Mouse (Mus musculus): ENCODE results near the gene Gm11060. TPM values are rescaled to one million over a fixed set of nuclear protein-coding genes. Genes with fewer than 3 reads are reported as not detected.

Gene Gm11060
- polyA plus RNA-seq, 1 experiment from 2014 or later, result not detected

DNA sequence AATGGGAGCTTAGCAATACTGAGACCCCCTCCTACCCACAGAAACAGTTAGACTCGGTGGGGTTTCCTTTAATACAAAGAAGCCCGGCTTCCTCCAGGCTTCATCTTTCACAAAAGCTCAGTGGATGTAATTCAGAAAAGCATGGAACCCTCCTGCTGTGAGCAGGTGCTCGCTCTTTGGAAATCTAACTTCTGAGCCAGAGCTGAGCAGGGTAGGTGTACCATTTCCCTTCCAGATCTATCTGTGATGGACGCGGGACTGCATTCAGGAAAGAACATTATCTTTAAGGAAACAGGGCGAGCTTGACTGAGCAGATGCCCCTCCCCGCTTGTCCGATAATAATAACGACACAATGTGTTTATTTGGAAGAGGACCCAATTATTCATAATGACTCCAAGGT is 22.3 kb downstream of the Gm11060 start:
- Histone ChIP-seq H3K4me3 (ENCODE audit: low read depth, low read length) (no peak overlapping the region), H3K36me3 (ENCODE audit: insufficient read depth) (no peaks in the 10 kb centered on the region), H3K27me3 (ENCODE audit: insufficient read depth, low read length) (peaks cover 38% of the 10 kb centered on the region), H3K27ac (ENCODE audit: low read depth) (no peak overlapping the region), H3K4me1 (ENCODE audit: insufficient read depth) (no peaks in the 10 kb centered on the region), H3K9ac (no peak overlapping the region), H3K9me3 (ENCODE audit: low read depth, low read length) (no peaks in the 10 kb centered on the region), H3K4me2 (no peak overlapping the region)
- no peak for TF ChIP-seq CTCF (IDR thresholded peaks at IDR 0.05; ENCODE audit: low read depth)
- DNase-seq (no peak), ATAC-seq (ENCODE audit: insufficient read depth) (no peak)
- 35% methylated on average over 9 of the region's 9 CpGs for WGBS

DNA sequence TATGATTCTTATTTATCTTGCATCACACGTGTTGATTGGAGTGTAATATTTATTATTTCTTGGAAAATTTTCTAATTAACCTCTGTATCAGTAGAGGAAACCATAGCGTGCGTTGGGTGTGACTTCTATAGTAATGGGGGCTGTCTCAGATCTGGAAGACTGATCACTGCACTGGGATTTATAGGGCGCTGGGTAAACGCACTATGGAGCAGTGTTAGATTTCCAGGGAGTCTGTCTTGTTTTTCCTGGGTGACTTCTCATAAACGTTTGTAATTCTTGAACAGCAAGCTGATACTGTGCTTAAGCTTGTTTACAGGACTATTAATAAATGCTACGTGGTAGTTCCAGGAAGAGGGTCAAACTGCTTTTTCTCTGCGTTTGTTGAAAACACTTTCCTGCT is 25.9 kb downstream of the Gm11060 start:
- DNase-seq, result no peak

DNA sequence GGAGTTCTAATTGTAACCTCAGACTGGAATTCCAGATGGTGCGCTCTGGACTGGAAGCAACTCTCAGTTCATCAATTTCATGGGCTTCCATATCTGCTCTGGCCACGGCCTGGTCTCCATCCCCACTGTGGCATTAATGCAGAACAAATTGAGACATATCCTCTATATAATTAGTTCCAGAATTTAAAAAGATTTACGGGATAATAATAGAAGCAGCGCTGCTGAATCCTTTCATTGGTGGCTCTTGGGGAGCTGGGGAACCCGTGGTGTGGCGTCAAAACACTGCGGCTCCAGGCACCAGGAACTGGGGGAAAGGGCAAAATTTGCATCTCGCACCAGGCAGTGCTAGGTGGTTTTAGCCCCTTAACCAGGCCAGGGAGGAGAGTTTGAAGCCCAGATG is 30.4 kb downstream of the Gm11060 start:
- H3K4me2 ChIP-seq, result no peak overlapping the region
- H3K9ac ChIP-seq, result no peak overlapping the region

More for the DNA sequence above, 25.9 kb downstream of the Gm11060 start:
- H3K9me3 ChIP-seq (ENCODE audit: low read depth, low read length), result no peaks in the 10 kb centered on the region
- H3K27ac ChIP-seq (ENCODE audit: low read depth), result no peak overlapping the region
- H3K27me3 ChIP-seq (ENCODE audit: insufficient read depth, low read length), result peaks cover 64% of the 10 kb centered on the region
- H3K4me2 ChIP-seq, result no peak overlapping the region
- no peaks in the 10 kb centered on the region; the same call in 1 of the 2 replicates for H3K4me1 ChIP-seq (ENCODE audit: insufficient read depth)
- no peak overlapping the region for H3K4me3 ChIP-seq (ENCODE audit: low read depth, low read length)
- no peaks in the 10 kb centered on the region for H3K36me3 ChIP-seq (ENCODE audit: insufficient read depth)
- WGBS, result 40% methylated on average over 8 of the region's 8 CpGs
- no peak for TF ChIP-seq CTCF (IDR thresholded peaks at IDR 0.05; ENCODE audit: low read depth)
- H3K9ac ChIP-seq, result no peak overlapping the region
- no peak for ATAC-seq (ENCODE audit: insufficient read depth)

DNA sequence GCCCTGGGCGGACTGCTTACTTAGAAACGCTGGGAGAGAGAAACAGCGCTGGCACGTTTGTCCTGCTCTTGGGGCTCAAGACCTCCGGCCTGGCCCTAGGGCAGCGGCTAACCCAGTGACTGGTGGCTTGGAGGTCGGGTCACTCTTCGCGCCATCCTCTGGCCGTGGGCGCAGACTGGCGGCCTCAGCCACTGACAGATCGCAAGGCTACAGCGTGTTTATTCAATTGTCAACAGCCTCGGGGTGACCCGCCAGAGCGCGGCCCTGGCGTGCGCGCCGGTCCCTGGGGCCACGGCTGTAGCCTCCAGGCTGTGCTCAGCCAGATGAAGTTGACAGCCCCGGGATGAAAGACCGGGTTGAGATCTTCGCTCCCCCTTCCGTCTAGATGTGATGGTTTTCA is 31.1 kb downstream of the Gm11060 start:
- peak; percentile 44 for DNase-seq
- peak overlapping the region; percentile 20 for H3K4me3 ChIP-seq (ENCODE audit: low read depth, low read length)
- TF ChIP-seq CTCF (IDR thresholded peaks at IDR 0.05; ENCODE audit: low read depth), result no peak
- no peaks in the 10 kb centered on the region for H3K9me3 ChIP-seq (ENCODE audit: low read depth, low read length)
- no peaks in the 10 kb centered on the region for H3K36me3 ChIP-seq (ENCODE audit: insufficient read depth)
- no peak overlapping the region for H3K9ac ChIP-seq
- H3K27me3 ChIP-seq (ENCODE audit: insufficient read depth, low read length), result peaks cover 96% of the 10 kb centered on the region
- H3K27ac ChIP-seq (ENCODE audit: low read depth), result no peak overlapping the region
- no peaks in the 10 kb centered on the region; the same call in 1 of the 2 replicates for H3K4me1 ChIP-seq (ENCODE audit: insufficient read depth)
- no peak for ATAC-seq (ENCODE audit: insufficient read depth)
- H3K4me2 ChIP-seq, result peak overlapping the region; percentile 50
- WGBS, result under 1% methylated on average over 27 of the region's 27 CpGs

More for the DNA sequence above, 30.4 kb downstream of the Gm11060 start:
- no peak for ATAC-seq (ENCODE audit: insufficient read depth)
- no peak overlapping the region for H3K27ac ChIP-seq (ENCODE audit: low read depth)
- no peaks in the 10 kb centered on the region; the same call in 1 of the 2 replicates for H3K4me1 ChIP-seq (ENCODE audit: insufficient read depth)
- H3K4me3 ChIP-seq (ENCODE audit: low read depth, low read length), result no peak overlapping the region
- no peak for TF ChIP-seq CTCF (IDR thresholded peaks at IDR 0.05; ENCODE audit: low read depth)
- H3K9me3 ChIP-seq (ENCODE audit: low read depth, low read length), result no peaks in the 10 kb centered on the region
- WGBS, result 4% methylated on average over 8 of the region's 8 CpGs
- peaks cover 93% of the 10 kb centered on the region for H3K27me3 ChIP-seq (ENCODE audit: insufficient read depth, low read length)
- DNase-seq, result peak; percentile 24
- H3K36me3 ChIP-seq (ENCODE audit: insufficient read depth), result no peaks in the 10 kb centered on the region

DNA sequence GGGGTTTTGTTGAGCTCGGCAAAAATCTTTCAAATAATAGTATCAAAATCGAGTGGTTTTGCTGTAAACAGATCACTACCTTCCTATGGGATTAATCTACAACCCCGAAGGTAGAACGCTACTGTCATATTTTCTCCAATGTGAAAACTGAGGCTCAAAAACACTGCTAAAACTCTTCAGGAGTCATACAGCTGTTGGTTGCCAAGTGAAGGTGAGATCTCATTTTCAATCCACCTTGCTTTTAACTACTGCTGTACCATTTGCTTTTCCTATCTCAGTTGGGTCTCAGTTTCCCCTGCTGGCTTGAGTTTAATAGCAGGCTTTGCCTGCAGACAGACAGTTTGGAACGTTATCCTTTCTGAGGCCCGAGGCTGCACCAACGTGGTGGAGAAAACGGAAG is 31.6 kb downstream of the Gm11060 start:
- H3K4me2 ChIP-seq, result no peak overlapping the region
- H3K4me3 ChIP-seq (ENCODE audit: low read depth, low read length), result no peak overlapping the region
- peaks cover 96% of the 10 kb centered on the region for H3K27me3 ChIP-seq (ENCODE audit: insufficient read depth, low read length)
- H3K4me1 ChIP-seq (ENCODE audit: insufficient read depth), result no peaks in the 10 kb centered on the region; the same call in 1 of the 2 replicates
- WGBS, result 4% methylated on average over 8 of the region's 8 CpGs
- H3K9ac ChIP-seq, result no peak overlapping the region
- DNase-seq (no peak), ATAC-seq (ENCODE audit: insufficient read depth) (no peak)
- H3K36me3 ChIP-seq (ENCODE audit: insufficient read depth), result no peaks in the 10 kb centered on the region
- H3K9me3 ChIP-seq (ENCODE audit: low read depth, low read length), result no peaks in the 10 kb centered on the region
- no peak overlapping the region for H3K27ac ChIP-seq (ENCODE audit: low read depth)
- no peak for TF ChIP-seq CTCF (IDR thresholded peaks at IDR 0.05; ENCODE audit: low read depth)

DNA sequence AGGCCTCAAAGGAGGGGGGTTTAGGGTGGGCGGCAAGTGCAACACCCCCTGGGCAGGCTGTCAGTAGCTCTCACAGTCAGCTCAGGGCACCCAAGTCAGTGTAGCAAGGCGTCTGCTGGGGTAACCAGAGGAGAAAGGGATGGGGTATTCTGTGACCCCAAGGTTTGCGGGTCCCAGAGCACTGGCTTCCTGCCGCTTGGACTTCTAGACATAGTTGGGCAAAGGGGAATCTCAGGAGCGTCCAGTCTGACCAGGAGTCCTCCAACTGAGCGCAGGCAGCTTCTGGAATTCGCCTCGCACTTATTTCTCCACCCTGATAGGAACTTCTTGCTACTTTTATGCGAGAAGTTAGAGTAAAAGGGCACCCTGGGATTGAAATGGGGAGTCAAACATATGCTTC is 32.1 kb downstream of the Gm11060 start:
- H3K9ac ChIP-seq, result no peak overlapping the region
- no peak for DNase-seq
- TF ChIP-seq CTCF (IDR thresholded peaks at IDR 0.05; ENCODE audit: low read depth), result no peak
- H3K4me1 ChIP-seq (ENCODE audit: insufficient read depth), result no peaks in the 10 kb centered on the region; the same call in 1 of the 2 replicates
- no peaks in the 10 kb centered on the region for H3K36me3 ChIP-seq (ENCODE audit: insufficient read depth)
- no peak overlapping the region for H3K4me2 ChIP-seq
- peaks cover 97% of the 10 kb centered on the region for H3K27me3 ChIP-seq (ENCODE audit: insufficient read depth, low read length)
- no peak overlapping the region for H3K27ac ChIP-seq (ENCODE audit: low read depth)
- H3K9me3 ChIP-seq (ENCODE audit: low read depth, low read length), result no peaks in the 10 kb centered on the region
- ATAC-seq (ENCODE audit: insufficient read depth), result no peak
- 3% methylated on average over 9 of the region's 9 CpGs for WGBS
- H3K4me3 ChIP-seq (ENCODE audit: low read depth, low read length), result no peak overlapping the region

DNA sequence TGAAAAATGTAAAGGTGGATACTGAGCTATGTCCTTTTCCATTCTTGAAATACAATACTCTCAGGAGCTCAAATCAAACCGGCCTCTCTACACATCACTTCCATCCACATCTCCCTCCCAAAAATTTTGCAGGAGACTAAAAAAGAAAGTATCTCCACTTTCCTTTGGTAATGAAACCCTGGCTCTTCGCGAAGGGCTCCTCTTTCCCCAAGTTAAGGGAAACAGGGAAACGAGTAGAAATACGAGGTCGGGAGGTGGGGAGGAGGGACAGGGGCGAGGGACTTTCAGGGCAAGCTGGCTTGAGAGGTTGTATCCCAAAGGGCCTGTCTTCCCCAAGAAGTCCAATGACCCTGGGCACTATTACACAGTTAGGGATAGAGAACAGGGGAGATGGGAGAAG is 32.6 kb downstream of the Gm11060 start:
- ATAC-seq (ENCODE audit: insufficient read depth) (no peak), DNase-seq (no peak)
- Histone ChIP-seq H3K27me3 (ENCODE audit: insufficient read depth, low read length) (peaks cover 97% of the 10 kb centered on the region), H3K4me3 (ENCODE audit: low read depth, low read length) (no peak overlapping the region), H3K9me3 (ENCODE audit: low read depth, low read length) (no peaks in the 10 kb centered on the region), H3K27ac (ENCODE audit: low read depth) (no peak overlapping the region), H3K36me3 (ENCODE audit: insufficient read depth) (no peaks in the 10 kb centered on the region), H3K4me1 (ENCODE audit: insufficient read depth) (no peaks in the 10 kb centered on the region; the same call in 1 of the 2 replicates), H3K9ac (no peak overlapping the region), H3K4me2 (no peak overlapping the region)
- 4% methylated on average over 7 of the region's 7 CpGs for WGBS
- no peak for TF ChIP-seq CTCF (IDR thresholded peaks at IDR 0.05; ENCODE audit: low read depth)
